Mouse (Mus musculus): ENCODE measurements around the gene Dapl1. TPM values are rescaled to one million over a fixed set of nuclear protein-coding genes. Genes with fewer than 3 reads are reported as not detected.

Gene Dapl1
- total RNA-seq (2021) (not detected), polyA plus RNA-seq (2012; rRNA removed) (not detected in 2 replicates)
- long read RNA-seq, result 0 reads

DNA sequence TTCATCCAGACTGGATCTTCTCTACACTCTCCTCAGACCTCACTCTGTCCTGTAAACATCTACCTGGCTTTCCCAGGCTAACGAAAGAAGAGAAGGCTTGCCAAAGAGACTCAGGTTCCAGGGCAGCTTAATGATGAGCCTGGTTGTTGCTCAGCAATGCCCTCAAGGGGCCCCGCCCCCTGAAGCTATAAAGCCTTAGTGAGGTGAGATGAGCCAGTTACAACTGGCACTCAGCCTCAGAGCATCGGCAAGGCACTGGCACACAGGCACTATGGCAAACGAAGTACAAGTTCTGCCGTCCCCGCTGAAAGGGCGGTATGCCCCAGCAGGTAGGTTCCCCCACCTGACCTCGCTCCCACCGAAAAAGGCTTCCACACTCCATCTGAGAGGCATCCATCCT, at the start of gene Dapl1:
Dapl1 (plus strand) TSS at position 216 of the 400 bp plus-strand sequence.
- intact Hi-C loops (cut with DNase I), result no loop called here
- Histone ChIP-seq H3K4me1 (ENCODE audit: control insufficient read depth, insufficient read depth, low read length) (no peaks in the 10 kb centered on the region), H3K27me3 (ENCODE audit: control insufficient read depth, insufficient read depth, low read length) (no peaks in the 10 kb centered on the region), H3K9ac (ENCODE audit: low read depth, low read length) (no peak within 1 kb of the TSS), H3K79me2 (replicated peaks; ENCODE audit: control insufficient read depth, insufficient read depth, low read length) (no peaks in the 10 kb centered on the region), H3K4me3 (no peak within 1 kb of the TSS), H3K36me3 (ENCODE audit: control insufficient read depth, insufficient read depth, low read length) (no peaks in the 10 kb centered on the region), H3K27ac (no peak within 1 kb of the TSS)
- no peak for DNase-seq
- 63% methylated on average over 9 of the region's 9 CpGs for WGBS
- TF ChIP-seq POLR2A (IDR thresholded peaks at IDR 0.05; ENCODE audit: insufficient read depth, low read depth, low read length), result no peak
- no peak for TF ChIP-seq EP300 (IDR thresholded peaks at IDR 0.05; ENCODE audit: insufficient read depth, low read depth, low read length)
- TF ChIP-seq CTCF (IDR thresholded peaks at IDR 0.05), result no peak

GRCm38 (mm10) chr2:59434820-59435219, 49.6 kb upstream of the Dapl1 start:
- Histone ChIP-seq H3K27me3 (ENCODE audit: control insufficient read depth, insufficient read depth, low read length) (no peaks in the 10 kb centered on the region), H3K4me1 (ENCODE audit: control insufficient read depth, insufficient read depth, low read length) (peaks cover 20% of the 10 kb centered on the region), H3K79me2 (replicated peaks; ENCODE audit: control insufficient read depth, insufficient read depth, low read length) (no peaks in the 10 kb centered on the region), H3K27ac (no peak overlapping the region), H3K9ac (ENCODE audit: low read depth, low read length) (no peak overlapping the region), H3K4me3 (no peak overlapping the region), H3K36me3 (ENCODE audit: control insufficient read depth, insufficient read depth, low read length) (peaks cover 6% of the 10 kb centered on the region; the same call in 1 of the 2 replicates)
- DNase-seq, result no peak
- intact Hi-C loops (cut with DNase I), result loop anchor here (5.0 kb wide), 5 partner anchors 88 to 753 kb away; no protein-coding TSS in a partner anchor
- 91% methylated on average over 9 of the region's 9 CpGs for WGBS
- TF ChIP-seq CTCF (IDR thresholded peaks at IDR 0.05) (no peak), EP300 (IDR thresholded peaks at IDR 0.05; ENCODE audit: insufficient read depth, low read depth, low read length) (no peak), POLR2A (IDR thresholded peaks at IDR 0.05; ENCODE audit: insufficient read depth, low read depth, low read length) (no peak)

GRCm38 (mm10) chr2:59437684-59438393, 46.6 kb upstream of the Dapl1 start:
- 29% methylated on average over 12 of the region's 12 CpGs for WGBS
- H3K36me3 ChIP-seq (ENCODE audit: control insufficient read depth, insufficient read depth, low read length), result no peaks in the 10 kb centered on the region
- H3K27me3 ChIP-seq (ENCODE audit: control insufficient read depth, insufficient read depth, low read length), result no peaks in the 10 kb centered on the region
- peak overlapping the region; percentile 9; the same call in 1 of the 2 replicates for H3K4me3 ChIP-seq
- H3K79me2 ChIP-seq (replicated peaks; ENCODE audit: control insufficient read depth, insufficient read depth, low read length), result no peaks in the 10 kb centered on the region
- H3K4me1 ChIP-seq (ENCODE audit: control insufficient read depth, insufficient read depth, low read length), result peaks cover 11% of the 10 kb centered on the region
- DNase-seq, result peak; percentile 75 to 78
- TF ChIP-seq POLR2A (IDR thresholded peaks at IDR 0.05; ENCODE audit: insufficient read depth, low read depth, low read length) (no peak), CTCF (IDR thresholded peaks at IDR 0.05) (no peak), EP300 (IDR thresholded peaks at IDR 0.05; ENCODE audit: insufficient read depth, low read depth, low read length) (0 out of 2 replicates have a peak, but pooled peaks have one; percentile 52)
- intact Hi-C loops (cut with DNase I), result loop anchor here (2.0 to 5.0 kb wide), 7 partner anchors 37 to 756 kb away; partner anchors contain the start of genes Ccdc148 and Pkp4
- H3K27ac ChIP-seq, result peak overlapping the region; percentile 79
- peak overlapping the region; percentile 14 for H3K9ac ChIP-seq (ENCODE audit: low read depth, low read length)

DNA sequence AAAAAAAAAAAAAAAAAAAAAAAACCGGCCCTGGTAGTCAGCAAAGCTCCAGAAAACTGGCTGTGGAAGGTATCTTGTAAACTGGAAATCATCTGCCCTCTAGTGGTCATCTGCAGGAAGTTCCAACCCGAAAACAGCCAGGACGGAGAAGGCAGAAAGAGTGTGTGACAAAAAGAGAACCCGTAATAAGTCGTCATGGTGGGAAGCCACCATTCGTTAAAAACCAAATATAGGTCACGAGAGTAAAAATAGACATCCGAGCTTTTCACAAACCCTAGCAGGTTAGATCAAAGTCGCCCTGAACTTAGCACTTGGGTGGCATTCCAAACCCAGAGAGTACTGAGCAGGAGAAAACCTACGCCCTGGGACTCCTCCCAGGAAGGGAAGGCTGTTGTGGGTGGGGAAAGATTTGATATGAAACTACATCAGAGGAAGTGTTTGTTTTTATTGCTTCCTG, 45.9 kb upstream of the Dapl1 start:
- Histone ChIP-seq H3K79me2 (replicated peaks; ENCODE audit: control insufficient read depth, insufficient read depth, low read length) (no peaks in the 10 kb centered on the region), H3K9ac (ENCODE audit: low read depth, low read length) (peak overlapping the region; percentile 41; the same call in 1 of the 2 replicates), H3K4me3 (peak overlapping the region; percentile 25; the same call in 1 of the 2 replicates), H3K36me3 (ENCODE audit: control insufficient read depth, insufficient read depth, low read length) (no peaks in the 10 kb centered on the region), H3K27ac (peak overlapping the region; percentile 79), H3K4me1 (ENCODE audit: control insufficient read depth, insufficient read depth, low read length) (peaks cover 11% of the 10 kb centered on the region), H3K27me3 (ENCODE audit: control insufficient read depth, insufficient read depth, low read length) (no peaks in the 10 kb centered on the region)
- TF ChIP-seq POLR2A (IDR thresholded peaks at IDR 0.05; ENCODE audit: insufficient read depth, low read depth, low read length) (peak; percentile 29; the same call in 1 of the 2 replicates), CTCF (IDR thresholded peaks at IDR 0.05) (peak; percentile 90), EP300 (IDR thresholded peaks at IDR 0.05; ENCODE audit: insufficient read depth, low read depth, low read length) (no peak)
- DNase-seq, result peak; percentile 62 to 80
- intact Hi-C loops (cut with DNase I), result loop anchor here (2.0 to 5.0 kb wide), 7 partner anchors 38 to 756 kb away; partner anchors contain the start of genes Ccdc148 and Pkp4
- 3% methylated on average over 10 of the region's 10 CpGs for WGBS

DNA sequence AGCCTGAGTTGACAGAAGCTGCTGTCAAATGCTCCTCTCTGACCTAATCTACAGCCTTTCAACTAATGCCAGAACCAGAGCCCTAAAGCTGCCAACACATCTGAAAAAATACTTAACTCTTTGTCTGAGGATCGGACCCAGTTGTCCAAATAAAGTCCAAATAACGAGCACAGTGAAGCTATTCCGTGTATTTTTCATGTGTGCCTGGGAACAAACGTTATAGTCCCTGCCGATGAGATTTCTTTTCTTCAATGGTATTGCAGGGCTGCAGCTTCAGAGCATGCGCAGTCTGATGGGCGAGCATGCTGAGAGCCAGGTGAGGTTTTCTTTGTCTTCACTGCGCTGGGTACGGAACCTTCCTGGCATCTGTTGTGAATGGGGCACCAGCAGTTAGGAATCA, 44.6 kb upstream of the Dapl1 start:
- Histone ChIP-seq H3K9ac (ENCODE audit: low read depth, low read length) (no peak overlapping the region), H3K4me3 (no peak overlapping the region), H3K79me2 (replicated peaks; ENCODE audit: control insufficient read depth, insufficient read depth, low read length) (no peaks in the 10 kb centered on the region), H3K27me3 (ENCODE audit: control insufficient read depth, insufficient read depth, low read length) (no peaks in the 10 kb centered on the region), H3K27ac (peak overlapping the region; percentile 79), H3K4me1 (ENCODE audit: control insufficient read depth, insufficient read depth, low read length) (peaks cover 11% of the 10 kb centered on the region), H3K36me3 (ENCODE audit: control insufficient read depth, insufficient read depth, low read length) (no peaks in the 10 kb centered on the region)
- no peak for TF ChIP-seq POLR2A (IDR thresholded peaks at IDR 0.05; ENCODE audit: insufficient read depth, low read depth, low read length)
- no peak for TF ChIP-seq EP300 (IDR thresholded peaks at IDR 0.05; ENCODE audit: insufficient read depth, low read depth, low read length)
- no peak for TF ChIP-seq CTCF (IDR thresholded peaks at IDR 0.05)
- no peak for DNase-seq
- WGBS, result 63% methylated on average over 9 of the region's 9 CpGs
- intact Hi-C loops (cut with DNase I), result loop anchor here (2.0 to 5.0 kb wide), 8 partner anchors 39 to 758 kb away; partner anchors contain the start of genes Ccdc148 and Pkp4
